Comparison of ENCODE assay signal across 8 mouse cellular contexts in genomic region chr13:25186436-25187325, GRCm38 (mm10).
DNase-seq lines count a peak whose midpoint lies in the region; ATAC-seq and TF ChIP-seq lines count a peak whose summit lies in the region.

No protein-coding gene starts in this region.

- no peak overlapping the region for H3K4me3 ChIP-seq in kidney, embryonic 15.5 days (replicated peaks)
- no peak overlapping the region for H3K4me3 ChIP-seq in kidney, adult 2 months (ENCODE audit: insufficient read depth, low read depth, low read length)
- H3K4me3 ChIP-seq in forebrain, embryonic 11.5 days (ENCODE audit: low read depth, low read length), result no peak overlapping the region
- peak overlapping the region; percentile 15; the same call in 1 of the 2 replicates for H3K4me3 ChIP-seq in limb, embryonic 12.5 days (replicated peaks)

- no peak for DNase-seq in kidney, adult 2 months
- no peak for DNase-seq in forebrain, embryonic 11.5 days (ENCODE audit: low spot score)
- DNase-seq in retina, postnatal 7 days (ENCODE audit: low read depth, low spot score), result peak; percentile 28
- no peak for DNase-seq in kidney, postnatal 25 days
- no peak for DNase-seq in spleen, postnatal 10 days (ENCODE audit: low spot score in 2 of 2)
- DNase-seq in urinary bladder, postnatal 25 days (ENCODE audit: low spot score), result no peak

- peak overlapping the region; percentile 40 for H3K4me2 ChIP-seq in kidney, embryonic 15.5 days
- 0 out of 2 replicates have a peak overlapping the region, but pooled peaks have one; percentile 21 for H3K4me2 ChIP-seq in forebrain, embryonic 11.5 days (ENCODE audit: low read depth, low read length, severe bottlenecking)
- H3K4me2 ChIP-seq in limb, embryonic 12.5 days, result peak overlapping the region; percentile 47

- ATAC-seq in kidney, embryonic 15.5 days (replicated peaks; ENCODE audit: low FRiP score), result no peak
- ATAC-seq in forebrain, embryonic 11.5 days (replicated peaks; ENCODE audit: low FRiP score), result no peak; the same call in 1 of the 2 replicates
- peak; percentile 60 for ATAC-seq in limb, embryonic 12.5 days (ENCODE audit: insufficient number of reproducible peaks, insufficient read depth, low FRiP score, low TSS enrichment, low read depth)

- no peak for TF ChIP-seq POLR2A in kidney, adult 2 months (IDR thresholded peaks at IDR 0.05; ENCODE audit: low read depth, low read length)

- H3K9me3 ChIP-seq in kidney, embryonic 15.5 days (replicated peaks), result no peaks in the 10 kb centered on the region
- H3K9me3 ChIP-seq in forebrain, embryonic 11.5 days (ENCODE audit: control insufficient read depth, low read length), result no peaks in the 10 kb centered on the region
- H3K9me3 ChIP-seq in limb, embryonic 12.5 days, result no peaks in the 10 kb centered on the region

- no peaks in the 10 kb centered on the region for H3K36me3 ChIP-seq in kidney, embryonic 15.5 days
- H3K36me3 ChIP-seq in kidney, adult 2 months (ENCODE audit: control insufficient read depth, insufficient read depth, low read length), result no peaks in the 10 kb centered on the region
- no peaks in the 10 kb centered on the region for H3K36me3 ChIP-seq in forebrain, embryonic 11.5 days (ENCODE audit: control insufficient read depth, insufficient read depth, low read length)
- H3K36me3 ChIP-seq in limb, embryonic 12.5 days, result no peaks in the 10 kb centered on the region

- H3K27me3 ChIP-seq in kidney, embryonic 15.5 days, result no peaks in the 10 kb centered on the region
- H3K27me3 ChIP-seq in kidney, adult 2 months (replicated peaks; ENCODE audit: control insufficient read depth, insufficient read depth, low read length), result no peaks in the 10 kb centered on the region
- H3K27me3 ChIP-seq in forebrain, embryonic 11.5 days (ENCODE audit: control insufficient read depth, insufficient read depth, low read length), result no peaks in the 10 kb centered on the region
- H3K27me3 ChIP-seq in limb, embryonic 12.5 days, result no peaks in the 10 kb centered on the region

- H3K4me1 ChIP-seq in kidney, embryonic 15.5 days, result peaks cover 5% of the 10 kb centered on the region; the same call in 1 of the 2 replicates
- no peaks in the 10 kb centered on the region for H3K4me1 ChIP-seq in kidney, adult 2 months (ENCODE audit: control insufficient read depth, insufficient read depth, low read length)
- H3K4me1 ChIP-seq in forebrain, embryonic 11.5 days (replicated peaks; ENCODE audit: control insufficient read depth, insufficient read depth, low read length), result no peaks in the 10 kb centered on the region
- peaks cover 21% of the 10 kb centered on the region for H3K4me1 ChIP-seq in limb, embryonic 12.5 days (replicated peaks)

- TF ChIP-seq CTCF in kidney, adult 2 months (conservative IDR thresholded peaks at IDR 0.05; ENCODE audit: insufficient read depth, insufficient read length, low read depth, low read length), result no peak

- no peak overlapping the region for H3K27ac ChIP-seq in kidney, embryonic 15.5 days
- H3K27ac ChIP-seq in kidney, adult 2 months (ENCODE audit: insufficient read depth, low read depth, low read length), result no peak overlapping the region
- no peak overlapping the region for H3K27ac ChIP-seq in forebrain, embryonic 11.5 days (ENCODE audit: low read depth, low read length)
- H3K27ac ChIP-seq in limb, embryonic 12.5 days, result peak overlapping the region; percentile 75

- no peak overlapping the region for H3K9ac ChIP-seq in kidney, embryonic 15.5 days
- H3K9ac ChIP-seq in forebrain, embryonic 11.5 days (ENCODE audit: low read length), result no peak overlapping the region
- no peak overlapping the region for H3K9ac ChIP-seq in limb, embryonic 12.5 days (replicated peaks)

- WGBS in kidney, embryonic 15.5 days, result 22% methylated on average over 7 of the region's 7 CpGs
- 54% methylated on average over 7 of the region's 7 CpGs for WGBS in kidney, adult 2 months
- WGBS in forebrain, embryonic 11.5 days, result 10% methylated on average over 7 of the region's 7 CpGs
- 6% methylated on average over 7 of the region's 7 CpGs for WGBS in limb, embryonic 12.5 days
